Mouse (Mus musculus) thymus, adult 2 months (tissue): ENCODE data around the gene Ucp3. TPM values are rescaled to one million over a fixed set of nuclear protein-coding genes. Genes with fewer than 3 reads are reported as not detected.

Experiments
- DNase-seq: peaks from one replicate; pipeline ENCODE4 v3.0.0; 2021
- H3K27ac ChIP-seq: fragments of 200-500 bp; 2 replicates; pipeline ENCODE4 v1.5.1; 2012; ENCODE audit warnings: low read length, control low read depth; ENCODE audit not compliant: control insufficient read depth, insufficient read depth
- H3K27me3 ChIP-seq: fragments of 200-500 bp; 2 replicates; pipeline ENCODE4 v1.6.1; 2012; ENCODE audit warnings: mild to moderate bottlenecking, low read length, moderate library complexity, mixed read lengths; ENCODE audit not compliant: control insufficient read depth, insufficient read depth
- H3K36me3 ChIP-seq: fragments of 200-500 bp; 2 replicates; pipeline ENCODE4 v1.6.1; 2012; ENCODE audit warnings: mild to moderate bottlenecking, low read length, moderate library complexity; ENCODE audit not compliant: control insufficient read depth, insufficient read depth
- H3K4me1 ChIP-seq: fragments of 200-500 bp; replicated peaks from 2 replicates; pipeline ENCODE4 v1.6.1; 2012; ENCODE audit warnings: low read length; ENCODE audit not compliant: control insufficient read depth, insufficient read depth
- H3K4me3 ChIP-seq: fragments of 200-500 bp; 2 replicates; pipeline ENCODE4 v1.5.1; 2012; ENCODE audit warnings: mild to moderate bottlenecking, low read length, control low read depth, moderate library complexity; ENCODE audit not compliant: control insufficient read depth, insufficient read depth
- CTCF ChIP-seq: fragments of 200-500 bp; IDR thresholded peaks from 2 replicates; pipeline ENCODE4 v1.5.1; 2012; ENCODE audit warnings: mild to moderate bottlenecking, control low read depth, low read length, moderate library complexity, borderline replicate concordance; ENCODE audit not compliant: control insufficient read depth, poor library complexity, insufficient read depth; ENCODE audit errors: extremely low read depth
- POLR2A ChIP-seq: fragments of 200-500 bp; IDR thresholded peaks from 2 replicates; pipeline ENCODE4 v1.6.1; 2012; ENCODE audit warnings: mild to moderate bottlenecking, low read length, control low read depth, moderate library complexity; ENCODE audit not compliant: control insufficient read depth, poor library complexity, insufficient read depth; ENCODE audit errors: extremely low read depth
- WGBS: fragments of 180-500 bp; shearing (Covaris S2); methylation state at CpG from one replicate; pipeline ENCODE4 v1.1.7; 2018; 5-methylcytosine and 5-hydroxymethylcytosine counted together
- polyA plus RNA-seq: library from polyadenylated mRNA; depleted of rRNA; stranded (reverse); fragments of >200 nt; gene quantifications from 2 replicates; pipeline ENCODE4 v1.2.3, GENCODE M21; 2012

The Ucp3 gene
- polyA plus RNA-seq, 1 experiment = 7.0 TPM

- Histone ChIP-seq H3K36me3 (no peaks in the 10 kb centered on the region), H3K4me3 (no peak overlapping the region), H3K27me3 (no peaks in the 10 kb centered on the region), H3K4me1 (no peaks in the 10 kb centered on the region), H3K27ac (no peak overlapping the region)
- no peak for DNase-seq
- TF ChIP-seq CTCF (no peak), POLR2A (no peak)
- 73% methylated on average over 7 of the region's 7 CpGs for WGBS
Observed at GRCm38 (mm10) chr7:100520204-100520603, 47.4 kb downstream of the Ucp3 start.

GRCm38 (mm10) chr7:100520663-100521285 is 48.0 kb downstream of the Ucp3 start:
- 22% methylated on average over 10 of the region's 10 CpGs for WGBS
- Histone ChIP-seq H3K27me3 (no peaks in the 10 kb centered on the region), H3K27ac (no peak overlapping the region), H3K36me3 (no peaks in the 10 kb centered on the region), H3K4me1 (no peaks in the 10 kb centered on the region), H3K4me3 (no peak overlapping the region)
- peak; percentile 75 for DNase-seq
- TF ChIP-seq POLR2A (no peak), CTCF (peak; percentile 89)

DNA sequence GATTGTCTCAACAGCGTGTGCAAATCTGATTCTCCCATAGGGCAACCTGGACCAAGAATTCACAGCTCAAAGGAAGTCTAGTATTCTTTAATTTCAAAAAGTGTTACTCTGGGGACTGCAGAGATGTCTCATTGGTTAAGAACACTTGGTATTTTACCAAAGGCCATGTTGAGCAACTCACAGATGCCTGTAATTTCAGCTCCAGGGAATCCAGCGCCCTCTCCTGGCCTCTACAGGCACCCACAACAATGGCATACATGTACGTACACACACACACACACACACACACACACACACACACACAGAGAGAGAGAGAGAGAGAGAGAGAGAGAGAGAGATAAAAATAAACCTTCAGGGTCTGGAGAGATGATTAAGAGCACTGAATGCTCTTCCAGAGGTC is 49.4 kb downstream of the Ucp3 start:
- no peak for DNase-seq
- no peak overlapping the region for H3K27ac ChIP-seq
- H3K36me3 ChIP-seq = no peaks in the 10 kb centered on the region
- H3K4me3 ChIP-seq = no peak overlapping the region
- H3K27me3 ChIP-seq = no peaks in the 10 kb centered on the region
- 80% methylated on average over 3 of the region's 3 CpGs for WGBS
- TF ChIP-seq CTCF (no peak), POLR2A (no peak)
- no peaks in the 10 kb centered on the region for H3K4me1 ChIP-seq

GRCm38 (mm10) chr7:100524669-100525068 is 51.9 kb downstream of the Ucp3 start:
- H3K36me3 ChIP-seq = no peaks in the 10 kb centered on the region
- no peaks in the 10 kb centered on the region for H3K4me1 ChIP-seq
- no peak for DNase-seq
- H3K27me3 ChIP-seq = no peaks in the 10 kb centered on the region
- WGBS = 56% methylated on average over 8 of the region's 8 CpGs
- no peak for TF ChIP-seq CTCF
- no peak for TF ChIP-seq POLR2A
- H3K27ac ChIP-seq = no peak overlapping the region
- no peak overlapping the region for H3K4me3 ChIP-seq

DNA sequence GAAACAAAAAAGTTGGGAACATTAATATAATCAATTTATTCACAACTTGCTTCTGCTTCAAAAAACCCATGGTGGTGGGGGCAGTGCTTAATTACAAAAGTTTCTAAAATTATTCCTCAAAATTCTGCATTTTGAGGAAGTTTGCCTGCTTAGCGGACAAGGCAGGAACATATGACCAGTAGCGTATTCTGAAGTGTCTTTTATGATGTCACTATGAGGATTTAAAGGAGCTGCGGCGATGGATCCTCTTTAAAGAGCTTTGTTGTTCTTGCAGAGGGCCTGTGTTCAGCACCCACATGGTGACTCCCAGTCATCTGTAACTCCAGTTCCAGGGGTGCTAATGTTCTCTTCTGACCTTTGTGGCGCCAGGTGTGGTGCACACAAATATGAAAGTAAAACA is 58.0 kb downstream of the Ucp3 start:
- no peak overlapping the region for H3K4me3 ChIP-seq
- TF ChIP-seq POLR2A = no peak
- TF ChIP-seq CTCF = no peak
- H3K27ac ChIP-seq = no peak overlapping the region
- WGBS = 97% methylated on average over 5 of the region's 5 CpGs
- no peak for DNase-seq
- H3K36me3 ChIP-seq = no peaks in the 10 kb centered on the region
- H3K27me3 ChIP-seq = no peaks in the 10 kb centered on the region
- H3K4me1 ChIP-seq = no peaks in the 10 kb centered on the region

GRCm38 (mm10) chr7:100533503-100533902 is 60.7 kb downstream of the Ucp3 start:
- Histone ChIP-seq H3K27me3 (no peaks in the 10 kb centered on the region), H3K27ac (no peak overlapping the region), H3K4me3 (no peak overlapping the region), H3K4me1 (peaks cover 2% of the 10 kb centered on the region), H3K36me3 (no peaks in the 10 kb centered on the region)
- no peak for TF ChIP-seq POLR2A
- TF ChIP-seq CTCF = no peak
- WGBS = 65% methylated on average over 2 of the region's 2 CpGs
- no peak for DNase-seq

DNA sequence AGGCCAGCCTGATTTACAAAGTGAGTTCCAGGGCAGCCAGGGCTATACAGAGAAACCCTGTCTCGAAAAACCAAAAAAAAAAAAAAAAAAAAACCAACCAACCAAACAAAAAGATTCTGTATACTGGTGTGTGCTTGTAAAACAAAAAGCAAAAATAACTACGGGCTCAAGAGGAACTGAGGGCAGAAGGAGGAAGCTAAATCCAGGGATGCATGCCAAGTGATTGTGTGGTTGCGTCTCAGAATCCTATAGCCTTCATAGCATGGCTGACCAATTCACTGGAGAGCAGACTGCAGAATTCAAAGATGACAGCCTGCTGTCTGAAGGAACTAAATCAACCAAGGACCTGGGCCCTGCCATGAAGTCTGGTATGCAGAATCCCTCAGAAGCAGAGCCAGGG is 61.4 kb downstream of the Ucp3 start:
- WGBS = 83% methylated on average over 3 of the region's 3 CpGs
- H3K27me3 ChIP-seq = no peaks in the 10 kb centered on the region
- no peak for TF ChIP-seq POLR2A
- no peak for TF ChIP-seq CTCF

More for the DNA sequence above, 61.4 kb downstream of the Ucp3 start:
- H3K4me3 ChIP-seq = no peak overlapping the region
- no peak overlapping the region for H3K27ac ChIP-seq
- DNase-seq = no peak
- peaks cover 4% of the 10 kb centered on the region for H3K36me3 ChIP-seq
- H3K4me1 ChIP-seq = peaks cover 2% of the 10 kb centered on the region
